Mouse (Mus musculus) intestine, postnatal 0 days (tissue): Measurements from ENCODE around the gene Rhobtb3. TPM values are rescaled to one million over a fixed set of nuclear protein-coding genes. Genes with fewer than 3 reads are reported as not detected.
"Not testable (repeated sequence)": the region's sequence is repeated elsewhere in the genome, so short reads cannot be mapped to it uniquely, and the experiment has no call there.

Experiments
- ATAC-seq: fragments of 200-750 bp; cut with Nextera tagmentation; 2 replicates; pipeline ENCODE4 v1.8.0; 2017; ENCODE audit warnings: mild to moderate bottlenecking, moderate TSS enrichment, moderate library complexity
- H3K27ac ChIP-seq: fragments of 300-500 bp; sonication (generic); 2 replicates; pipeline ENCODE4 v1.5.1; 2014; ENCODE audit warnings: mild to moderate bottlenecking, low read depth, low read length, moderate library complexity
- H3K27me3 ChIP-seq: fragments of 300-500 bp; sonication (generic); replicated peaks from 2 replicates; pipeline ENCODE4 v1.6.1; 2014; ENCODE audit warnings: low read length, mixed read lengths; ENCODE audit not compliant: control insufficient read depth, insufficient read depth
- H3K36me3 ChIP-seq: fragments of 300-500 bp; sonication (generic); 2 replicates; pipeline ENCODE4 v1.6.1; 2014; ENCODE audit warnings: mild to moderate bottlenecking, moderate library complexity; ENCODE audit not compliant: control insufficient read depth, insufficient read depth
- H3K4me1 ChIP-seq: fragments of 300-500 bp; sonication (generic); replicated peaks from 2 replicates; pipeline ENCODE4 v1.6.1; 2014; ENCODE audit warnings: antibody characterized with exemption, low read length, mixed read lengths; ENCODE audit not compliant: control insufficient read depth, insufficient read depth
- H3K4me2 ChIP-seq: fragments of 300-500 bp; sonication (generic); replicated peaks from 2 replicates; pipeline ENCODE4 v1.6.1; 2014; ENCODE audit warnings: low read depth, mild to moderate bottlenecking, moderate library complexity
- H3K4me3 ChIP-seq: fragments of 300-500 bp; sonication (generic); 2 replicates; pipeline ENCODE4 v1.5.1; 2014; ENCODE audit warnings: low read depth, low read length
- H3K9ac ChIP-seq: fragments of 300-500 bp; sonication (generic); 2 replicates; pipeline ENCODE4 v1.6.1; 2014; ENCODE audit warnings: mild to moderate bottlenecking, low read depth, low read length
- H3K9me3 ChIP-seq: fragments of 300-500 bp; sonication (generic); 2 replicates; pipeline ENCODE4 v1.6.1; 2016; ENCODE audit warnings: mixed run types; ENCODE audit not compliant: control insufficient read depth
- CTCF ChIP-seq: sonication (generic); IDR thresholded peaks from 2 replicates; pipeline ENCODE4 v1.5.1; 2016; ENCODE audit warnings: low read depth, mild to moderate bottlenecking, control low read depth, antibody characterized with exemption, moderate library complexity
- WGBS: fragments of 180-500 bp; shearing (Covaris S2); extraction: QIAGEN DNeasy Blood & Tissue Kit; methylation state at CpG from one replicate; pipeline ENCODE4 v1.1.7; 2014; 5-methylcytosine and 5-hydroxymethylcytosine counted together
- polyA plus RNA-seq: library from polyadenylated mRNA; unstranded; fragments of >200 nt; fragmentation: Nextera tagmentation; extraction: Ambion mirVana; gene quantifications from 2 replicates; pipeline ENCODE4 v1.2.1, GENCODE M21; 2015

Rhobtb3 gene
- polyA plus RNA-seq, 1 experiment from 2014 or later = 10.1 TPM

DNA sequence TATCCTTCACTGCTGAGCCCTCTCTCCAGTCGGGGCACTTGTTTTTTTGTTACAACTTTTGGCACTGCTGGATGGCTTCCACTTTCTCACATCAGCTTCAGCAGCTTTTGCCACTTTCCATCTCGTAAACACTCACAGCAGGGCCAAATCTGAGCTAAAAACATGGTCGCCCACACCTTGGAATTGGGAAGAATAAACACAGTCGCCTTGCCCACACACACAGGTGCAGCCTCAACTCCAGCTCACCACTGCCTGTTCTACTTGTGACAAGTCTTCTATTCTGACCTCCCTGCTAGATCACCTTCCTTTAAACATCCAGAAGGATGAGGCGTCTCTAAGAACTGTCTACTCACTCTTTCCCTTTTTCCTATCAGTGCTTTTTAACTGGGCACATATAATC is 39.1 kb downstream of the Rhobtb3 start:
- Histone ChIP-seq H3K4me2 (no peak overlapping the region), H3K36me3 (peaks cover 8% of the 10 kb centered on the region; the same call in 1 of the 2 replicates), H3K4me3 (no peak overlapping the region), H3K9me3 (no peaks in the 10 kb centered on the region), H3K4me1 (0 out of 2 replicates have a peak, but pooled peaks cover 5% of the 10 kb centered on the region), H3K9ac (no peak overlapping the region), H3K27ac (no peak overlapping the region), H3K27me3 (no peaks in the 10 kb centered on the region)
- TF ChIP-seq CTCF = no peak
- WGBS = 79% methylated on average over 5 of the region's 5 CpGs
- ATAC-seq = no peak

DNA sequence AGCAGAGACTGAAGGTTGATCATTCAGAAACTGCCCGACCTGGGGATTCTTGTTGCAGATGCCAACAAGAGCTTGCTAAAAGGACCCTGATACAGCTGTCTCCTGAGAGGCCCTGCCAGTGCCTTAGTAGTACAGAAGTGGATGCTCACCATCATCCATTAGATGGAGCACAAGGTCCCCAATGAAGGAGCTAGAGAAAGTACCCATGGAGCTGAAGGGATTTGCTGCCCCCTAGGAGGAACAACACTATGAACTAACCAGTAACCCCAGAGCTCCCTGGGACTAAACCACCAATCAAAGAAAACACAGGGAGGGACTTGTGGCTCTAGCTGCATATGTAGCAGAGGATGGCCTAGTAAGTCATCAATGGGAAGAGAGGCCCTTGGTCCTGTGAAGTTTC is 42.8 kb downstream of the Rhobtb3 start:
- H3K4me2 ChIP-seq, H3K9me3 ChIP-seq, H3K36me3 ChIP-seq, H3K9ac ChIP-seq, H3K27ac ChIP-seq, ATAC-seq, H3K27me3 ChIP-seq, H3K4me3 ChIP-seq, H3K4me1 ChIP-seq: not testable (repeated sequence)
- 97% methylated on average over 1 of the region's 1 CpGs for WGBS
- TF ChIP-seq CTCF = peak; percentile 62

- WGBS = 62% methylated on average over 6 of the region's 6 CpGs
- Histone ChIP-seq H3K27me3 (no peaks in the 10 kb centered on the region), H3K27ac (no peak overlapping the region), H3K36me3 (peaks cover 9% of the 10 kb centered on the region; the same call in 1 of the 2 replicates), H3K9ac (no peak overlapping the region), H3K4me2 (no peak overlapping the region), H3K4me3 (no peak overlapping the region), H3K9me3 (no peaks in the 10 kb centered on the region), H3K4me1 (no peaks in the 10 kb centered on the region)
- TF ChIP-seq CTCF = no peak
- no peak for ATAC-seq
Observed at GRCm38 (mm10) chr13:75892876-75893275, 50.8 kb downstream of the Rhobtb3 start.

DNA sequence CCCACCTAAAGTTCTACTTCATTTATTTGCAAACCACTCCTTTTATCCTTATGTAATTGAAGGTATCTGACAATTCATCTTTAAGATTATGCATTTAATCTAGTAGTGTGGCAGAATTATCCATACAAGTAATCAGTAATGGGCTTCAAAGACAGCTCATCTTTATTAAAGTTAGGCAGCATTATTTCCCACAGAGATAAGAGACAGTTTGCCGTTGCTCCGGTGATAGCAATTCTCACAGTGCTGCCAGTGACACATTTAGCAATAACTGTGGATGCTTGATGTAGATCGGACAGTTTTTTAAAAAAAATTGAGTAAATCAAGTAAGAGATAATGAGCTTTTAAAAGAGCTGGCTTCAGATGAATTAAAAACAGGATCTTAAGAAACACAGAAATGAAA is 51.4 kb downstream of the Rhobtb3 start:
- H3K4me1 ChIP-seq = no peaks in the 10 kb centered on the region
- H3K9me3 ChIP-seq = no peaks in the 10 kb centered on the region
- WGBS = 76% methylated on average over 3 of the region's 3 CpGs
- no peak overlapping the region for H3K4me3 ChIP-seq
- H3K27ac ChIP-seq = no peak overlapping the region
- no peak overlapping the region for H3K9ac ChIP-seq
- ATAC-seq = no peak
- no peak overlapping the region for H3K4me2 ChIP-seq
- H3K36me3 ChIP-seq = peaks cover 9% of the 10 kb centered on the region; the same call in 1 of the 2 replicates
- TF ChIP-seq CTCF = no peak
- H3K27me3 ChIP-seq = no peaks in the 10 kb centered on the region

DNA sequence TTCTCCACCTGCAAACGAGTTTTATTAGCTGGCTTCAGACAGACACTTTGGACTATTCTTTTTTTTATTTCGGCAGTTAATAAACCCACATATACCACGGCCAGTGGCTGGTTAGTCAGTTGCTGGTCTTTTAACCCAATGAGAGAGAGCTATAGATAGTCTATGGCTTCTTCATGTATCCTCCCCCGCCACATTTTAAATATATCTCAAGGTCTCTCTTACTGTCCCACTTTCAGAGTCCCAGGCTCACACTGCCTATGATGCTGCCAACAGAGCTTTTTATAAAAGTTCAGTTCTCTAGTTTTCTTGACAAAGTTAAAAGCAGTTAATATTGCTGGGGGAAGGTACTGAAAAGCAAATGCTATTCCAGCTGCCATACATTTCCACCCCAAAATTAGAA is 51.9 kb downstream of the Rhobtb3 start:
- H3K9me3 ChIP-seq = no peaks in the 10 kb centered on the region
- no peak for TF ChIP-seq CTCF
- H3K4me1 ChIP-seq = no peaks in the 10 kb centered on the region
- H3K4me3 ChIP-seq = no peak overlapping the region
- peaks cover 9% of the 10 kb centered on the region; the same call in 1 of the 2 replicates for H3K36me3 ChIP-seq
- no peaks in the 10 kb centered on the region for H3K27me3 ChIP-seq
- 86% methylated on average over 4 of the region's 4 CpGs for WGBS
- H3K4me2 ChIP-seq = no peak overlapping the region
- H3K27ac ChIP-seq = no peak overlapping the region
- ATAC-seq = no peak
- H3K9ac ChIP-seq = no peak overlapping the region

GRCm38 (mm10) chr13:75883792-75884191 is 59.9 kb downstream of the Rhobtb3 start:
- H3K4me1 ChIP-seq = no peaks in the 10 kb centered on the region
- H3K4me2 ChIP-seq = no peak overlapping the region
- no peak overlapping the region for H3K9ac ChIP-seq
- H3K4me3 ChIP-seq = no peak overlapping the region
- no peak overlapping the region for H3K27ac ChIP-seq
- H3K9me3 ChIP-seq = no peaks in the 10 kb centered on the region
- no peaks in the 10 kb centered on the region for H3K36me3 ChIP-seq
- no peak for ATAC-seq
- H3K27me3 ChIP-seq = no peaks in the 10 kb centered on the region
- TF ChIP-seq CTCF = no peak
- 69% methylated on average over 3 of the region's 3 CpGs for WGBS

- Histone ChIP-seq H3K27me3 (no peaks in the 10 kb centered on the region), H3K4me1 (no peaks in the 10 kb centered on the region), H3K9ac (no peak overlapping the region), H3K27ac (no peak overlapping the region), H3K9me3 (no peaks in the 10 kb centered on the region), H3K36me3 (0 out of 2 replicates have a peak, but pooled peaks cover 8% of the 10 kb centered on the region), H3K4me2 (no peak overlapping the region), H3K4me3 (no peak overlapping the region)
- 91% methylated on average over 2 of the region's 2 CpGs for WGBS
- no peak for TF ChIP-seq CTCF
- ATAC-seq = no peak
Observed at GRCm38 (mm10) chr13:75880501-75880900, 63.2 kb downstream of the Rhobtb3 start.
